Mouse (Mus musculus): Measurements from ENCODE around the gene Tm4sf1.

Gene Tm4sf1

DNA sequence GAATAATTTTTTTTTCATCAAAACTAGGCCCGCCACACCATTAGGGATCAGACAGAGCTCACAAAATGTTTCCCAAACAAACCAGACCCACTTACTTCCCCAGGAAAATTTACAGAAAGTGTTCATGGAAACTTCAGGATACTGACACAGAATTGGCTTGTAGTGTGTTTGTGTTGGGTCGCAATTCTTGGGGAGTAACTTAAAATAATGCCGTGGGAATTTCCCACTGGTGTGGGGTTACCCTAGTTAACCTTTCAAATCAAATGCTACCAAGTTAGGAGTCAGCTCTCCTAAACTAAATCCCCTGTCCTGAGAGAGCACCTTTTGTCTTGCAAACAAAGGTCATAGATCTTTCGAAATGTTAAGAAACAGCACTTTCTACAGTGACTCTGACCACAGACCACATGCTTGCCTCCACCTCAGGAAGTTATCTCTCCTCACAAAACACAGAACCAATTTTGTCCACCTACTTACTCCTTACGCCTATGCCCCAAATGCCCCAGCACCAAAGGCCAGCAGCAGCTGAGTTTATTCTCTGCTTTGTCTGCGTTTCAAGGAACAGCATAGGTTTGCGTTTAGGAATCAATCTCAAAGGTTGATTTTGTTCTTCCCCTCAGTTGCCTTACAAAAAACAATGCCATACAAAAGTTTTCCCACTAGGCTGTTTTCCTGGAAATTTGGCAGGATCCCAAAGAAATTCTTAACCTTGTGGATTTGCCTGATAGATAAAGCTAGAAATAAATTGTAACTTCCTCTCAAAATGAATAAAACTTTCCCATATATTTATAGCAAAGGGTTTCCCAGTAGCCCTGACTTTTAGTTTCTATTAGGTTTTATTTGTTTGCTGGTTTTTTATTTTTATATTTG is 13.7 kb downstream of the Tm4sf1 start:
- DNase-seq (ENCODE audit: low spot score in 2 of 2) = no peak

DNA sequence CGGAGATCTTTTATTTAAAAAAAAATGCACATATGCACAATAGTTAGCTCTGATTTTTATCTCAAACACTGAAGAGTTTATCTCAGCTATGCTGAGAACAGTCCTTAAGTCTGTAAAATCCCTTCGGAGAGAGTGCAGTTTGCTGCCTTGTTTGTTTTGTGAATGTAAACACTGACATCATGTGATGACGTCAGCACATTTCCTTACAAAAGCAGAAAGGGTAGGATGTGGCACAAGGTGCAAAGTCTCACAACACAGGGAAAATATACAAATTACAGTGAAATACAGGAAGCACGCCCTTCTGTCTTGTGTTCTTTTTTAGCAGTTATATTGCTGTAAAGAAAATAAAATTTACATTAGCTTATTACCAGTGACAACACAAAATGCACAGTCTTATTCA is 14.3 kb downstream of the Tm4sf1 start:
- no peak for DNase-seq (ENCODE audit: low spot score in 2 of 2)

DNA sequence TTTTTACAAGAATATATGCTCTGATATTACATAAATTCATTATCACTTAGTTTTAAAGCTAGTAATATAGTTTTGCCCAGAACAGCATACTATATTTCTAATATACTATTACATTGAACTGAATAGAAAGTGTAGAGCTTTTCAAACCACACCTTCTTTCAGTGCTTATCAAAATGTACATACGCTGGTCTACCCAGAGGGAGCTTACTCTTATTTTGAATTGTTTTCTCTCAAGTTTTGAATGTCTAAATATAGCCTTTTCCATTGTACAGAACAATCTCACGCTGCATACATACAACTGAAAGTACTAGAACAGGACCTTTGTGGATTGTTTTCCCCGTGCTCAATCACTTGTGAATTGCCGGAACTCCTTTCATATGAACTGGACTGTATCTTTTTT is 23.6 kb downstream of the Tm4sf1 start:
- DNase-seq (ENCODE audit: low spot score in 2 of 2) = no peak

DNA sequence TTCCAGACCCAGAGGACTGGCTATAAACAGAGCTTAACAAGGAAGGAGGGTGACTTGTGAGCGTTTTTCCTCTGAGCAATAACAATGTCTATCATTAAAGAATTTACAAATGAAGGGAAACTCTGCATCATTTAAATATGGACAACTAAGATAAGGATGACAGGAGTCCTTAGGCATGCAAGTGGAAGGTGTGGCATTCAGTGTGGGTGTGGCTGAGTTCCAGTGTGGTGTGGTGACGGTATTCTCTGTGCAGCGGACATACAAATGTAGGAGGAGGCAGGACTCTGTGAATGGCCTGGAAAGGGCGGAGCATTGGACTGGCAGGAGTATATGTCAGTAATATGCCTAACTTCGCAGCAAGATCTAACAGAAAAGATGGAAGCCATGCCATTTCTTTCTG is 24.3 kb downstream of the Tm4sf1 start:
- DNase-seq (ENCODE audit: low spot score in 2 of 2) = no peak

DNA sequence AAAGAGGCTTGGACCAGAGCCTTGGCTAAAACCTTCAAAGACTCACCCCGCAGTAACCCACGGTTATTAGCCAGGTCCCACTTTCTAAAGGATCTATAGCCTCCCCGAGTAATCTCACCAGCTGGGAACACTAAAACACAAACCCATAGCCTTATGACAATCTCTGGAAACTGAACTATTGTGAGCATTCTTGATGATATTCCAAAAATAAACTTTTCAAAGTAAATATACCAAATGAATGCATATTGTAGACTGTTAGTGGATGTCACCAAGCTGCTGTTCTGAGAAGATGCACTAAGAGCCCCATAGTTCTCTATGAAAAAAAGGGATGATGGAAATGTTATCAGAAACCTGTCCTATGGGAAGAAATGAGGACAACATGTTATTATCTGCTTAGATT is 25.0 kb downstream of the Tm4sf1 start:
- DNase-seq (ENCODE audit: low spot score in 2 of 2) = no peak

DNA sequence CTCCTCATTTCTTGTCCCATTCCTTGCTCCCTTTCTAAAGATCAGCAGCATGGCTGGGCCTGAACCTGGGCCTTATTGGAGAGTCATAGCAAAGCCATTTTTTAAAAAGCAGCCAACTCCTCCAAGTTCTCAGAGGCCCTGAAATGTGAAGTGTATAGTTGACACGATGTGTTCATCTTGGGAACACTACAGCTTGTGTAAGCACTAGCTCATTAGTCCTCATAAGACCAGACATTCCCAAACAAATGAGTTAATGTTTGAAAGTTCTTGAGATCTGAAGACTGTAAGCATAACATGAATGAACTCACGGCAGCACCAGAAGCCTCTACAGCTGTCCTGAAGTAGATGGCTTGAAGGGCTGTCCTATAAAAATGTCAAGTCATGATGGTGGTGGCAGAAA is 32.8 kb downstream of the Tm4sf1 start:
- DNase-seq (ENCODE audit: low spot score in 2 of 2) = no peak

DNA sequence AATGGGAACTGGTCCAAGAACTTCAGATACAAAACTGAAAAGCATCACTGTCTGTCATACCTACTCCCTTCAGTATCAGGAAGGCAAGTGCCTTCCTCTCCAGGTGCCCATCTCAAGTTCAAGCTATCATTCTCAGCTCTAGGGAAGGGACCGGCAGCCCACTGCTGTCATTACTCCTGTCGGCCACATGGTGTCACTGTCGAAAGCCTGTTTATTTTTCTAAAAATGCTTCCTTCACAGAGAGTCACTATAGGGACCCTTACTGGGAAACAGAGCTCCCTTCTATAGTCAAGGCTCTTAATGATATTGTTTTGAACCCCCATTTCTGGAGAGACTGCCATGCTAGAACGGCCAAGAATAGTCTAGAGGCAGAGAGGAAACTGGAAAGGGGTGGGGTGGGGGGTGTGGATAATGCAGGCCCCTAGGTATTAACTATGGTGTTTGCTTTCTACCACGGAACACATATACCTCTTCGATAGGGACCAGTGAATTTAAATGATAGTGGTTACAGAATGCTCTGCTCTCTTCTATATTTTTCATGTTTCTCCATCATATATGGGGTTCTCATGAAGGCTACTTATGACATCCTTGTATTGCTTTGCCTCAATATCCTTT is 34.1 kb downstream of the Tm4sf1 start:
- no peak for DNase-seq (ENCODE audit: low spot score in 2 of 2)

DNA sequence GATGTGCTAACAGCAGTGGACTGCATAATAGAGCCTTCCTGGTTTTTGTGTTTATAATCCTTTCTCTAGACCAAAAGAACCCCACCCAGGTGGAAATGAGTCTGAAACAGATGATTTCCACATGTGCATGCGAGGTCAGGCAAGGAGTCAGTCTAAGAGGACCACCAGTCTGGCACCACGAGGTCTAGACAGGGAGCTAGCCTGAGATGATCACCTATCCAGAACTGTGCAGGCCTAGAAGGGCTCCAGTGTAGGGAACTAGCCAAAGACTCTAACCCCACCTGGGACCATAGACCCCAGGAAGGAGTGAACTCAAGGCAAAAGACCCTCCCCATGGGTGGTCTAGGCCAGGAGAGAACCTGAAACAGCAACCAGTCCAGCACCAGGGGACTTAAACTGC is 48.7 kb downstream of the Tm4sf1 start:
- no peak for DNase-seq (ENCODE audit: low spot score in 2 of 2)

DNA sequence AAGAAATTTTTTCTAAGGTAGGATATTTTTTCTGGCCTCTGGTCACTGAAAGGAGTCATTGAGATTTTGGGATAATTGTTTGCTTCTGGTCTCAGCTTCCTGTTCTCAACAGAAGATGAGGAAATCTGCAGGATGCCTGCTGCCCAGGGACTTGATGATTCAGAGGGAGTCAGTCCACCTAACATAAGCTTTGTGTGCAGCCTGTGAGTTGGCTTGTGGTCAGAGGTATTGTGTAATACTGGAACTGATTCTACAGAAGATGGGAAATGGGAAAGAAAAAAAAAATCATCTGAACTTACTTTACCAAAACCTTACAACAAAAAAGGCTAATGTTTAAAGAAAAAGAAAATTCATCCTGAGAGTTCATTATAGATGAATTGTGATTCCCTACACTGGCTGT is 49.2 kb downstream of the Tm4sf1 start:
- no peak for DNase-seq (ENCODE audit: low spot score in 2 of 2)

DNA sequence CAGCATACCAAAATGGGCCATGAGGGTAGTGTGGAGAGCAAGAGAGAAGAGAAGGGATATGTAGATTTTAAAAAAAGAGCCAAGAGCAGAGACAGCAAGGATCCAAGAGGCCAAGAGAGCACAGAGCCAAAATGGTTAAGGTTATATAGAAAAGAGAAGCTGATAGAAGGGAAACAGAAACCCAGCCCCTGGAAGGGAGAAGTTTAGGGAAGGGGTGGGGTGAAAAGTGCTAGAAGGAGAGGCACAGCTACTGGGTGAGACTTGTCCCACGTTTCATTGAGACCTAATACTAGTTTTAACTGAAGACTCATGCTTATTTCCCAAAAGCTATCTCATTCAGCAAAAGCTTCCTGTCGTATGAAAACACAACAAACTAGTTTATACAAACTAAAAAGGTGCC is 56.5 kb downstream of the Tm4sf1 start:
- DNase-seq (ENCODE audit: low spot score in 2 of 2) = no peak

Data from spleen, postnatal 4 days (tissue).